Mouse (Mus musculus): Measurements from ENCODE around the gene Dnajb7. TPM values are rescaled to one million over a fixed set of nuclear protein-coding genes. Genes with fewer than 3 reads are reported as not detected.

Dnajb7 gene
- 1.3 TPM for polyA plus RNA-seq (2017; shearing (Covaris generic))

GRCm38 (mm10) chr15:81408199-81408598 is at the start of gene Dnajb7:
TSS of gene Dnajb7 (minus strand) at chr15:81408299.

DNA sequence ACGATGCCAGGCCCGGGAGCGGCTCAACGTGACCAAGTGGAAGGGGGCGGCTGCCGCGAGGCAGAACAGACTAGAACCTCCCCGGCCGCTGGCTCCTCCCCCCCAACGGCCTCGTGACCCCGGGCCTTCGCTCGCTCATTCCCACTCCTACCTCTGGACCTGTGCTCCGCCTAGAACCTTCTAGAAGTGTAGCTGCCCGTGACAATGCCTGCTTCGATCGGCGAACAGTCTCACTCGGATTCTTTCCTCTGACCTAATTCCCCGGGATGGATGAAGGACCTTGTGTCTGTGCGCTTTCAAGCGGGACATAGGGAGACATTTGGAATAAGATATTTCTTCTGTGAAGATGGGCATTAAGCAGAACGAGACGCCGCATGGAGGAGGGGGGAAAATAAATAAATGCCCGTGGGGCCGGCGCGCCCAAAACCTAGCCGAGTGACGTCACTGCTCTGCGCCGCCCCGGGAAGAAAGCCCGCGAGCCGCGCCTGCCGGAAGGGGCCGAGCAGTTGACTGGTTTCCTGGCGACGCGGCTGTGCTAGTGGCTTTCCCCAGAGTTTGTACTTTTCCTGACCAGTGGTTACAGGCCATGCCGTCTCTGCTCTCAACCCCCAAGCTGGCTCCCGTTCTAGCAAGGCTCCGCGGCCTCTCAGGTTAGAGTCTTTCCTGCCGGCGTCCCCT is 8.3 kb downstream of the Dnajb7 start, which contains the start of the genes St13 and Xpnpep3:
TSS of gene St13 (minus strand) at position 440 of the 678 bp plus-strand sequence.
TSS of gene Xpnpep3 (plus strand) at position 501 of the 678 bp plus-strand sequence.

GRCm38 (mm10) chr15:81360345-81361021 is 47.6 kb downstream of the Dnajb7 start, which contains the start of gene Slc25a17:
TSS of gene Slc25a17 (minus strand) at chr15:81360812.

Other genes with a start within 250 kb of the Dnajb7 start
- 123 TPM for gene Mrtfa, start 217.5 kb downstream of the Dnajb7 start, polyA plus RNA-seq (2017; shearing (Covaris generic))
- gene Mchr1, start 172.8 kb downstream of the Dnajb7 start, polyA plus RNA-seq (2017; shearing (Covaris generic)), result not detected
- gene Slc25a17, start 47.5 kb downstream of the Dnajb7 start, polyA plus RNA-seq (2017; shearing (Covaris generic)), result 69.2 TPM
- 117 TPM for gene St13, start 8.2 kb downstream of the Dnajb7 start, polyA plus RNA-seq (2017; shearing (Covaris generic))
- gene Xpnpep3, start 8.2 kb downstream of the Dnajb7 start, polyA plus RNA-seq (2017; shearing (Covaris generic)), result 15.8 TPM
- 382 TPM for gene Rbx1, start 58.0 kb upstream of the Dnajb7 start, polyA plus RNA-seq (2017; shearing (Covaris generic))
- gene Ep300, start 177.1 kb upstream of the Dnajb7 start, polyA plus RNA-seq (2017; shearing (Covaris generic)), result 32.3 TPM

Measured in CD4-positive, CD25-positive, alpha-beta regulatory T cell, adult 9 weeks (primary cell).